Mouse (Mus musculus) liver, adult 10 weeks (tissue): Measurements from ENCODE around the gene Cdc37. TPM values are rescaled to one million over a fixed set of nuclear protein-coding genes. Genes with fewer than 3 reads are reported as not detected.

Experiments
- polyA plus RNA-seq: library from polyadenylated mRNA; stranded (reverse); fragments of 350-450 nt; fragmentation: Illumina TruSeq; extraction: RNeasy Lipid Tissue Mini Kit (QIAGEN cat#74804); gene quantifications from one replicate; pipeline ENCODE4 v1.2.3, GENCODE M21; 2014; ENCODE audit warnings: low read depth, low replicate concordance

Gene Cdc37
- 14.0 TPM for polyA plus RNA-seq

GRCm38 (mm10) chr9:21149654-21150419, at the start of gene Cdc37:
Gene Cdc37 (minus strand): TSS chr9:21149982.

GRCm38 (mm10) chr9:21165041-21165951, 15.5 kb upstream of the Cdc37 start, which contains the start of gene Pde4a:
Gene Pde4a (plus strand): TSS chr9:21165714.

GRCm38 (mm10) chr9:21131059-21131956, 18.5 kb downstream of the Cdc37 start, which contains the start of gene Tyk2:
Gene Tyk2 (minus strand): TSS chr9:21131243.

GRCm38 (mm10) chr9:21091707-21092320, 58.0 kb downstream of the Cdc37 start, which contains the start of the genes Gm38431 and Raver1:
Gene Gm38431 (minus strand): TSS chr9:21091997.
Gene Raver1 (minus strand): TSS chr9:21092008.

Other genes with a start within 250 kb of the Cdc37 start
- gene Dnmt1, start 190.1 kb downstream of the Cdc37 start, polyA plus RNA-seq, result 1.5 TPM
- 0.48 TPM for gene S1pr2, start 173.2 kb downstream of the Cdc37 start, polyA plus RNA-seq
- 1.0 TPM for gene Mrpl4, start 147.2 kb downstream of the Cdc37 start, polyA plus RNA-seq
- gene Icam1, start 134.0 kb downstream of the Cdc37 start, polyA plus RNA-seq, result 3.1 TPM
- not detected for gene Icam4, start 120.6 kb downstream of the Cdc37 start, polyA plus RNA-seq
- gene Icam5, start 117.9 kb downstream of the Cdc37 start, polyA plus RNA-seq, result not detected
- not detected for gene Zglp1, start 82.9 kb downstream of the Cdc37 start, polyA plus RNA-seq
- gene Gm49373, start 76.9 kb downstream of the Cdc37 start, polyA plus RNA-seq, result not detected
- gene Fdx1l, start 76.4 kb downstream of the Cdc37 start, polyA plus RNA-seq, result 2.0 TPM
- 0.11 TPM for gene Gm38431, start 58.0 kb downstream of the Cdc37 start, polyA plus RNA-seq
- 3.2 TPM for gene Raver1, start 58.0 kb downstream of the Cdc37 start, polyA plus RNA-seq
- 2.3 TPM for gene Tyk2, start 18.7 kb downstream of the Cdc37 start, polyA plus RNA-seq
- gene Pde4a, start 15.7 kb upstream of the Cdc37 start, polyA plus RNA-seq, result 0.69 TPM
- 6.6 TPM for gene Keap1, start 89.4 kb upstream of the Cdc37 start, polyA plus RNA-seq
- 2.5 TPM for gene S1pr5, start 98.5 kb upstream of the Cdc37 start, polyA plus RNA-seq
- 2.4 TPM for gene Atg4d, start 115.3 kb upstream of the Cdc37 start, polyA plus RNA-seq
- 2.3 TPM for gene Kri1, start 138.0 kb upstream of the Cdc37 start, polyA plus RNA-seq
- 0.74 TPM for gene Cdkn2d, start 141.4 kb upstream of the Cdc37 start, polyA plus RNA-seq
- not detected for gene Ap1m2, start 162.4 kb upstream of the Cdc37 start, polyA plus RNA-seq
- 3.2 TPM for gene Slc44a2, start 170.7 kb upstream of the Cdc37 start, polyA plus RNA-seq
- gene Ilf3, start 217.9 kb upstream of the Cdc37 start, polyA plus RNA-seq, result 4.7 TPM